Mouse (Mus musculus): ENCODE data around the gene Spr. TPM values are rescaled to one million over a fixed set of nuclear protein-coding genes. Genes with fewer than 3 reads are reported as not detected.
"Not testable (repeated sequence)": the region's sequence is repeated elsewhere in the genome, so short reads cannot be mapped to it uniquely, and the experiment has no call there.

The Spr gene
- polyA plus RNA-seq, 1 experiment: 79.7 TPM

GRCm38 (mm10) chr6:85160201-85160923 lies 22.8 kb upstream of the Spr start:
- DNase-seq: peak; percentile 84
- Histone ChIP-seq H3K4me1 (ENCODE audit: control insufficient read depth, insufficient read depth, low read length) (no peaks in the 10 kb centered on the region; the same call in 1 of the 2 replicates), H3K27me3 (replicated peaks; ENCODE audit: control insufficient read depth, insufficient read depth, low read length) (no peaks in the 10 kb centered on the region), H3K36me3 (ENCODE audit: control insufficient read depth, insufficient read depth, low read length) (no peaks in the 10 kb centered on the region), H3K27ac (ENCODE audit: insufficient read depth, low read depth, low read length) (no peak overlapping the region), H3K4me3 (ENCODE audit: insufficient read depth, low read depth, low read length) (no peak overlapping the region)
- TF ChIP-seq POLR2A (IDR thresholded peaks at IDR 0.05; ENCODE audit: low read depth, low read length) (no peak), CTCF (conservative IDR thresholded peaks at IDR 0.05; ENCODE audit: insufficient read depth, insufficient read length, low read depth, low read length) (peak; percentile 80)
- WGBS: 27% methylated on average over 4 of the region's 4 CpGs

- not testable (repeated sequence) for H3K4me1 ChIP-seq (ENCODE audit: control insufficient read depth, insufficient read depth, low read length); H3K36me3 ChIP-seq (ENCODE audit: control insufficient read depth, insufficient read depth, low read length); H3K27me3 ChIP-seq (replicated peaks; ENCODE audit: control insufficient read depth, insufficient read depth, low read length); H3K27ac ChIP-seq (ENCODE audit: insufficient read depth, low read depth, low read length); H3K4me3 ChIP-seq (ENCODE audit: insufficient read depth, low read depth, low read length)
- TF ChIP-seq CTCF (conservative IDR thresholded peaks at IDR 0.05; ENCODE audit: insufficient read depth, insufficient read length, low read depth, low read length): peak; percentile 56
- peak; percentile 67 for DNase-seq
- WGBS: 21% methylated on average over 6 of the region's 6 CpGs
Observed at GRCm38 (mm10) chr6:85159092-85159760, 21.7 kb upstream of the Spr start.

GRCm38 (mm10) chr6:85158040-85158804 lies 20.7 kb upstream of the Spr start:
- not testable (repeated sequence) for H3K4me1 ChIP-seq (ENCODE audit: control insufficient read depth, insufficient read depth, low read length); H3K36me3 ChIP-seq (ENCODE audit: control insufficient read depth, insufficient read depth, low read length); H3K27me3 ChIP-seq (replicated peaks; ENCODE audit: control insufficient read depth, insufficient read depth, low read length); H3K27ac ChIP-seq (ENCODE audit: insufficient read depth, low read depth, low read length); H3K4me3 ChIP-seq (ENCODE audit: insufficient read depth, low read depth, low read length)
- peak; percentile 33; the same call in 1 of the 2 replicates for TF ChIP-seq CTCF (conservative IDR thresholded peaks at IDR 0.05; ENCODE audit: insufficient read depth, insufficient read length, low read depth, low read length)
- peak; percentile 72 for DNase-seq
- 73% methylated on average over 4 of the region's 4 CpGs for WGBS

- 37% methylated on average over 2 of the region's 2 CpGs for WGBS
- DNase-seq: peak; percentile 68
- H3K27ac ChIP-seq (ENCODE audit: insufficient read depth, low read depth, low read length); H3K4me1 ChIP-seq (ENCODE audit: control insufficient read depth, insufficient read depth, low read length); H3K27me3 ChIP-seq (replicated peaks; ENCODE audit: control insufficient read depth, insufficient read depth, low read length); H3K4me3 ChIP-seq (ENCODE audit: insufficient read depth, low read depth, low read length); H3K36me3 ChIP-seq (ENCODE audit: control insufficient read depth, insufficient read depth, low read length): not testable (repeated sequence)
Observed at GRCm38 (mm10) chr6:85156551-85156950, 19.0 kb upstream of the Spr start.

- Histone ChIP-seq H3K4me3 (ENCODE audit: insufficient read depth, low read depth, low read length) (peak overlapping the region; percentile 40), H3K4me1 (ENCODE audit: control insufficient read depth, insufficient read depth, low read length) (no peaks in the 10 kb centered on the region; the same call in 1 of the 2 replicates), H3K27me3 (replicated peaks; ENCODE audit: control insufficient read depth, insufficient read depth, low read length) (no peaks in the 10 kb centered on the region), H3K36me3 (ENCODE audit: control insufficient read depth, insufficient read depth, low read length) (no peaks in the 10 kb centered on the region), H3K27ac (ENCODE audit: insufficient read depth, low read depth, low read length) (peak overlapping the region; percentile 15; the same call in 1 of the 2 replicates)
- peak; percentile 86 for DNase-seq
- TF ChIP-seq POLR2A (IDR thresholded peaks at IDR 0.05; ENCODE audit: low read depth, low read length): no peak
- TF ChIP-seq CTCF (conservative IDR thresholded peaks at IDR 0.05; ENCODE audit: insufficient read depth, insufficient read length, low read depth, low read length): peak; percentile 59
- WGBS: 9% methylated on average over 34 of the region's 34 CpGs
Observed at GRCm38 (mm10) chr6:85154861-85155528, 17.4 kb upstream of the Spr start.

- H3K36me3 ChIP-seq (ENCODE audit: control insufficient read depth, insufficient read depth, low read length): no peaks in the 10 kb centered on the region
- TF ChIP-seq CTCF (conservative IDR thresholded peaks at IDR 0.05; ENCODE audit: insufficient read depth, insufficient read length, low read depth, low read length) (peak; percentile 81), POLR2A (IDR thresholded peaks at IDR 0.05; ENCODE audit: low read depth, low read length) (no peak)
- peak; percentile 88 for DNase-seq
- whole genome bisulfite sequencing: 17% methylated on average over 9 of the region's 9 CpGs
- H3K27me3 ChIP-seq (replicated peaks; ENCODE audit: control insufficient read depth, insufficient read depth, low read length): no peaks in the 10 kb centered on the region
- no peak overlapping the region for H3K4me3 ChIP-seq (ENCODE audit: insufficient read depth, low read depth, low read length)
- no peaks in the 10 kb centered on the region; the same call in 1 of the 2 replicates for H3K4me1 ChIP-seq (ENCODE audit: control insufficient read depth, insufficient read depth, low read length)
- no peak overlapping the region for H3K27ac ChIP-seq (ENCODE audit: insufficient read depth, low read depth, low read length)
Observed at GRCm38 (mm10) chr6:85153970-85154540, 16.5 kb upstream of the Spr start.

All from kidney, adult 2 months (tissue).